Comparison of ENCODE assay signal across 28 mouse cellular contexts in the genomic region with DNA sequence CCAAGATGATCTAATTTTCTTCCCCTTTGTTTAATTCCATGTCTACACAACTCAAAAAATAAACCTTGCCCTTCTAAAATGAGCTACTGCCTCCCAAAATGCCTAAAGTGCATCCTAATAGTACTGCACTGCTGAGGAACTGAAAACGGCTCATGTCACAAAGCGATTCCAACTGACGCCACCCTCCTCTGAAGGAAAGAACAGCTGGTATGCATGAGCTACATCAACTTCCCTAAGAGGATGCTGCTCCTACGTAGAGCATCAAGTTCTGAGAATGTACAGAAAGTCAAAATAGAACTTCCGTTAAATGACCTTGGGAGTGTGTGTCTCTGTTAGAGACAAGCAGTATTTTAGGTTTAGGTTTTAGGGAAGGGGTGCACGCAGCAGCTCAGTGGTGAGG. TPM values are rescaled to one million over a fixed set of nuclear protein-coding genes. Genes with fewer than 3 reads are reported as not detected.
DNase-seq lines count a peak whose midpoint lies in the region; ATAC-seq lines count a peak whose summit lies in the region.
"Had no signal": no experiment of that assay in that cellular context is flagged by ENCODE, and none has a peak within 500 bp of the region (broad histone marks: within the 10 kb centered on the region; RNA-seq: fewer than 3 reads in every experiment).

No protein-coding gene starts in this region.

- H3K9ac ChIP-seq in limb, embryonic 15.5 days: no peak overlapping the region
- no peak overlapping the region for H3K9ac ChIP-seq in forebrain, embryonic 15.5 days (replicated peaks)
- H3K9ac ChIP-seq: embryonic facial prominence, embryonic 12.5 days; forebrain, embryonic 12.5 days; forebrain, postnatal 0 days had no signal

- 0 out of 2 replicates have a peak overlapping the region, but pooled peaks have one; percentile 35 for H3K27ac ChIP-seq in limb, embryonic 15.5 days
- no peak overlapping the region for H3K27ac ChIP-seq in limb, embryonic 10.5 days
- no peak overlapping the region for H3K27ac ChIP-seq in forebrain, embryonic 15.5 days (replicated peaks)
- H3K27ac ChIP-seq: embryonic facial prominence, embryonic 10.5 days; embryonic facial prominence, embryonic 12.5 days; forebrain, embryonic 10.5 days; forebrain, embryonic 12.5 days had no signal

- peaks cover 8% of the 10 kb centered on the region; the same call in 1 of the 2 replicates for H3K4me1 ChIP-seq in limb, embryonic 15.5 days
- no peaks in the 10 kb centered on the region for H3K4me1 ChIP-seq in limb, embryonic 10.5 days
- H3K4me1 ChIP-seq in forebrain, embryonic 15.5 days: 0 out of 2 replicates have a peak, but pooled peaks cover 3% of the 10 kb centered on the region
- H3K4me1 ChIP-seq: embryonic facial prominence, embryonic 10.5 days; embryonic facial prominence, embryonic 12.5 days; forebrain, embryonic 10.5 days; forebrain, embryonic 12.5 days had no signal

- H3K4me2 ChIP-seq in limb, embryonic 15.5 days: no peak overlapping the region
- H3K4me2 ChIP-seq in forebrain, embryonic 15.5 days (replicated peaks): no peak overlapping the region
- H3K4me2 ChIP-seq: embryonic facial prominence, embryonic 12.5 days; forebrain, embryonic 12.5 days had no signal

- no peaks in the 10 kb centered on the region for H3K27me3 ChIP-seq in limb, embryonic 15.5 days
- H3K27me3 ChIP-seq in limb, embryonic 10.5 days (ENCODE audit: low read depth, poor library complexity, severe bottlenecking): no peaks in the 10 kb centered on the region
- H3K27me3 ChIP-seq in forebrain, embryonic 15.5 days: no peaks in the 10 kb centered on the region
- H3K27me3 ChIP-seq: CH12.LX; embryonic facial prominence, embryonic 12.5 days; forebrain, embryonic 12.5 days; Patski had no signal

- 90% methylated on average over 6 of the region's 6 CpGs for WGBS in limb, embryonic 15.5 days
- 95% methylated on average over 6 of the region's 6 CpGs for WGBS in limb, embryonic 10.5 days
- 90% methylated on average over 6 of the region's 6 CpGs for WGBS in forebrain, embryonic 15.5 days

- H3K36me3 ChIP-seq in limb, embryonic 15.5 days: peaks cover 37% of the 10 kb centered on the region
- H3K36me3 ChIP-seq in limb, embryonic 10.5 days: peaks cover 86% of the 10 kb centered on the region
- peaks cover 22% of the 10 kb centered on the region for H3K36me3 ChIP-seq in forebrain, embryonic 15.5 days

- no peak for DNase-seq in frontal cortex, postnatal 25 days (ENCODE audit: low spot score in 2 of 2)
- no peak for DNase-seq in limb, embryonic 10.5 days (ENCODE audit: low spot score)
- DNase-seq in left cerebral cortex, adult 11 months (ENCODE audit: low spot score): no peak
- DNase-seq: adrenal gland, adult 8-10 months; adrenal gland, postnatal 14 days; adrenal gland, postnatal 36 days; B cell, adult 2 months; cerebellum, adult 11 months; cerebellum, adult 18-20 months; cerebellum, adult 8-10 months; cerebellum, postnatal 10 days; cerebellum, postnatal 25 days; forebrain, postnatal 0 days had no signal

- H3K4me3 ChIP-seq in limb, embryonic 15.5 days: no peak overlapping the region
- H3K4me3 ChIP-seq in limb, embryonic 10.5 days: no peak overlapping the region
- no peak overlapping the region for H3K4me3 ChIP-seq in forebrain, embryonic 15.5 days
- H3K4me3 ChIP-seq: embryonic facial prominence, embryonic 10.5 days; embryonic facial prominence, embryonic 12.5 days; erythroblast, embryonic 14.5 days; forebrain, embryonic 10.5 days; forebrain, embryonic 12.5 days had no signal

- peak; percentile 68 for ATAC-seq in frontal cortex, adult (ENCODE audit: low TSS enrichment)
- ATAC-seq in limb, embryonic 15.5 days (ENCODE audit: insufficient number of reproducible peaks, low FRiP score, low TSS enrichment, low read depth): no peak
- 0 out of 2 replicates have a peak, but pooled peaks have one; percentile 25 for ATAC-seq in granulocyte monocyte progenitor cell, adult 5-6 weeks (replicated peaks; ENCODE audit: poor library complexity, severe bottlenecking)
- no peak for ATAC-seq in forebrain, embryonic 15.5 days (replicated peaks)
- ATAC-seq: activated CD4-positive, CD25-positive, alpha-beta regulatory T cell, adult 4 months; CD4-positive, CD25-positive, alpha-beta regulatory T cell, adult 4 months; forebrain, embryonic 14.5 days; forebrain, postnatal 0 days; Patski had no signal

- no peaks in the 10 kb centered on the region for H3K9me3 ChIP-seq in limb, embryonic 15.5 days
- H3K9me3 ChIP-seq in limb, embryonic 10.5 days (replicated peaks): no peaks in the 10 kb centered on the region
- no peaks in the 10 kb centered on the region for H3K9me3 ChIP-seq in forebrain, embryonic 15.5 days
- H3K9me3 ChIP-seq: embryonic facial prominence, embryonic 10.5 days; embryonic facial prominence, embryonic 12.5 days; forebrain, embryonic 10.5 days; forebrain, embryonic 12.5 days; G1E had no signal

RNA-seq across cellular contexts. Expression of a gene that starts 45.1 kb away (rescaled TPM):
- 40.2 and 41.8 TPM in 2 replicates for polyA plus RNA-seq in limb, embryonic 15.5 days (2015; fragmentation: Nextera tagmentation; extraction: Ambion mirVana)
- 31.9 and 41.2 TPM in 2 replicates for polyA plus RNA-seq in limb, embryonic 10.5 days (2016; fragmentation: Nextera tagmentation; extraction: Ambion mirVana)
- 6.4 and 7.9 TPM in 2 replicates for total RNA-seq in granulocyte monocyte progenitor cell, adult 5-6 weeks (2014; fragmentation: Nextera tagmentation)
- 4.4 and 6.5 TPM in 2 replicates for total RNA-seq in granulocyte monocyte progenitor cell, adult 5-6 weeks (2017)
- polyA plus RNA-seq in forebrain, embryonic 15.5 days (2015; fragmentation: Nextera tagmentation; extraction: Ambion mirVana): 65.7 and 68.5 TPM in 2 replicates

Comparison
In these comparisons a context has a peak if more than half of its experiments do, and no peak if none do; other contexts are left out.
1. ATAC-seq: peak in frontal cortex, adult (single experiment) and granulocyte monocyte progenitor cell, adult 5-6 weeks (single experiment); none in limb, embryonic 15.5 days (single experiment) and forebrain, embryonic 15.5 days (single experiment).